Mouse (Mus musculus): ENCODE results near the gene Ric1. TPM values are rescaled to one million over a fixed set of nuclear protein-coding genes. Genes with fewer than 3 reads are reported as not detected.

The Ric1 gene
- total and polyA plus RNA-seq, 3 experiments: 41.0 to 77.2 (median 54.2) TPM

GRCm38 (mm10) chr19:29648550-29648914 is 126.5 kb downstream of the Ric1 start (continued):
- TF ChIP-seq MXI1 (IDR thresholded peaks at IDR 0.05; ENCODE audit: low read depth, low read length) (no peak), HCFC1 (IDR thresholded peaks at IDR 0.05; ENCODE audit: low read depth, low read length) (no peak), E2F4 (IDR thresholded peaks at IDR 0.05; ENCODE audit: borderline replicate concordance, low read depth, low read length) (no peak; the same call in 1 of the 2 replicates), USF1 (IDR thresholded peaks at IDR 0.05; ENCODE audit: low read depth, low read length) (no peak)

DNA sequence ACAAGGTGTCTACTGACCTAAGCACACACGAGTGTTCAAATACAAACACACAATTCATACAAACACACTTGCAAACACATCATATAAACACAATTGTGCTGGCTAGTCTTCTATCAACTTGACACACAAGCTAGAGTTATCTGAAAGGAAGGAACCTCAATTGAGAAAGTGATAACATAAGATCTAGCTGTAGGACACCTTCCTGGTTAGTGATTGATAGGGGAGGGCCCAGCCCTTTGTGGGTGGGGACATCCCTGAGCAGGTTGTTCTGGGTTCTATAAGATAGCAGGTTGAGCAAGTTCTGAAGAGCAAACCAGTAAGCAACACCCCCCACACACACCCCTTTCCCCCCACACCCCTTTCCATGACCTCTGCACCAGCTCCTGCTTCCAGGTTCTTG is 127.6 kb downstream of the Ric1 start:
- no peak overlapping the region for H3K27ac ChIP-seq (ENCODE audit: control insufficient read depth, low read depth, low read length)
- DNase-seq (ENCODE audit: low read depth, low spot score): peak; percentile 76
- H3K9me3 ChIP-seq (replicated peaks; ENCODE audit: insufficient read depth, low read length): no peaks in the 10 kb centered on the region
- H3K36me3 ChIP-seq (ENCODE audit: control insufficient read depth in 1 of 2, insufficient read depth in 2 of 2, low read length in 2 of 2): peaks cover 14 to 28% of the 10 kb centered on the region in 2 experiments
- peaks cover 20% of the 10 kb centered on the region for H3K79me2 ChIP-seq (ENCODE audit: control insufficient read depth, insufficient read depth, low read length, poor library complexity)
- H3K4me1 ChIP-seq (ENCODE audit: control insufficient read depth in 1 of 2, insufficient read depth in 2 of 2, low read length in 2 of 2): peaks cover 13 to 23% of the 10 kb centered on the region in 2 experiments
- H3K9ac ChIP-seq (ENCODE audit: control insufficient read depth, low read depth, low read length, poor library complexity, severe bottlenecking): no peak overlapping the region
- H3K27me3 ChIP-seq (ENCODE audit: control insufficient read depth in 1 of 2, insufficient read depth in 2 of 2, low read length in 2 of 2): no peaks in the 10 kb centered on the region
- no peak overlapping the region for H3K4me3 ChIP-seq (ENCODE audit: control insufficient read depth in 1 of 2, insufficient read depth in 1 of 2, low read depth in 2 of 2, low read length in 2 of 2)
- TF ChIP-seq UBTF (IDR thresholded peaks at IDR 0.05; ENCODE audit: borderline replicate concordance, insufficient read depth, low read depth, low read length): no peak
- TF ChIP-seq HCFC1 (IDR thresholded peaks at IDR 0.05; ENCODE audit: low read depth, low read length): 0 out of 2 replicates have a peak, but pooled peaks have one; percentile 36
- no peak; the same call in 1 of the 2 replicates for TF ChIP-seq MAFK (IDR thresholded peaks at IDR 0.05; ENCODE audit: borderline replicate concordance, low read depth, low read length)
- TF ChIP-seq NELFE (IDR thresholded peaks at IDR 0.05; ENCODE audit: low read depth, low read length): no peak
- TF ChIP-seq RAD21 (IDR thresholded peaks at IDR 0.05; ENCODE audit: low read depth, low read length): no peak
- TF ChIP-seq CHD1 (IDR thresholded peaks at IDR 0.05; ENCODE audit: low read depth, low read length): no peak
- no peak for TF ChIP-seq TBP (IDR thresholded peaks at IDR 0.05; ENCODE audit: low read depth, low read length)
- TF ChIP-seq RCOR1 (IDR thresholded peaks at IDR 0.05; ENCODE audit: low read depth, low read length): peak; percentile 94
- no peak for TF ChIP-seq ZKSCAN1 (IDR thresholded peaks at IDR 0.05; ENCODE audit: low read depth, low read length)
- TF ChIP-seq USF2 (IDR thresholded peaks at IDR 0.05; ENCODE audit: borderline replicate concordance in 1 of 2, insufficient read depth in 1 of 2, low read depth in 1 of 2, low read length in 2 of 2): no peak
- no peak for TF ChIP-seq CTCF (IDR thresholded peaks at IDR 0.05 in 2 of 3, conservative IDR thresholded peaks at IDR 0.05 in 1 of 3; ENCODE audit: control insufficient read depth in 1 of 3, insufficient read depth in 1 of 3, low read depth in 2 of 3, low read length in 3 of 3, poor library complexity in 1 of 3, severe bottlenecking in 1 of 3)
- TF ChIP-seq BHLHE40 (IDR thresholded peaks at IDR 0.05; ENCODE audit: borderline replicate concordance, low read depth, low read length): no peak
- peak; percentile 93 for TF ChIP-seq TCF12 (IDR thresholded peaks at IDR 0.05; ENCODE audit: low read depth, low read length)
- peak; percentile 78 for TF ChIP-seq ETS1 (IDR thresholded peaks at IDR 0.05; ENCODE audit: low read depth, low read length)
- no peak for TF ChIP-seq ZC3H11A (IDR thresholded peaks at IDR 0.05; ENCODE audit: low read depth, low read length)
- TF ChIP-seq POLR2A (IDR thresholded peaks at IDR 0.05; ENCODE audit: control insufficient read depth in 1 of 2, insufficient read depth in 1 of 2, low read depth in 1 of 2, low read length in 2 of 2, poor library complexity in 1 of 2): no peak
- TF ChIP-seq NRF1 (IDR thresholded peaks at IDR 0.05; ENCODE audit: insufficient read depth, low read depth, low read length, poor library complexity, severe bottlenecking): no peak
- no peak for TF ChIP-seq MEF2A (IDR thresholded peaks at IDR 0.05; ENCODE audit: extremely low read depth, insufficient replicate concordance, low read depth, low read length, poor library complexity, severe bottlenecking)
- peak; percentile 52; the same call in 1 of the 2 replicates for TF ChIP-seq TAL1 (IDR thresholded peaks at IDR 0.05; ENCODE audit: low read length)
- peak; percentile 94 for TF ChIP-seq EP300 (IDR thresholded peaks at IDR 0.05; ENCODE audit: low read depth in 1 of 2, low read length in 2 of 2)
- TF ChIP-seq E2F4 (IDR thresholded peaks at IDR 0.05; ENCODE audit: borderline replicate concordance, low read depth, low read length): no peak
- no peak for TF ChIP-seq MXI1 (IDR thresholded peaks at IDR 0.05; ENCODE audit: low read depth, low read length)
- no peak for TF ChIP-seq MYC (IDR thresholded peaks at IDR 0.05; ENCODE audit: low read depth, low read length)
- TF ChIP-seq USF1 (IDR thresholded peaks at IDR 0.05; ENCODE audit: low read depth, low read length): no peak
- TF ChIP-seq MAZ (IDR thresholded peaks at IDR 0.05; ENCODE audit: low read depth, low read length): no peak
- peak; percentile 98 for TF ChIP-seq GATA1 (IDR thresholded peaks at IDR 0.05; ENCODE audit: low read depth, low read length)
- no peak for TF ChIP-seq GABPA (IDR thresholded peaks at IDR 0.05; ENCODE audit: low read depth, low read length)
- no peak for TF ChIP-seq POLR2AphosphoS2 (IDR thresholded peaks at IDR 0.05; ENCODE audit: low read length)
- no peak for TF ChIP-seq POLR2AphosphoS5 (IDR thresholded peaks at IDR 0.05; ENCODE audit: borderline replicate concordance, low read depth, low read length)
- TF ChIP-seq CHD2 (IDR thresholded peaks at IDR 0.05; ENCODE audit: low read length): no peak
- no peak for TF ChIP-seq KAT2A (conservative IDR thresholded peaks at IDR 0.05; ENCODE audit: low read depth, low read length)
- peak; percentile 70 for TF ChIP-seq SIN3A (IDR thresholded peaks at IDR 0.05; ENCODE audit: low read length)
- TF ChIP-seq SMC3 (IDR thresholded peaks at IDR 0.05; ENCODE audit: low read depth, low read length): no peak; the same call in 1 of the 2 replicates
- TF ChIP-seq MYB (IDR thresholded peaks at IDR 0.05; ENCODE audit: low read depth, low read length): no peak
- TF ChIP-seq ELF1 (IDR thresholded peaks at IDR 0.05; ENCODE audit: low read depth, low read length): no peak; the same call in 1 of the 2 replicates

Data from MEL (cell line).